Mouse (Mus musculus) thymus, adult 2 months (tissue): ENCODE measurements at regions not wholly inside any gene's neighbourhood (a gene's known extent, or its start where the extent isn't known, plus 50 kb on each side); places are given as distances from the start of the nearest gene placed in this dataset.

Source experiments
- CTCF ChIP-seq: fragments of 200-500 bp; IDR thresholded peaks from 2 replicates; pipeline ENCODE4 v1.5.1; 2012; ENCODE audit warnings: mild to moderate bottlenecking, control low read depth, low read length, moderate library complexity, borderline replicate concordance; ENCODE audit not compliant: control insufficient read depth, poor library complexity, insufficient read depth; ENCODE audit errors: extremely low read depth
- POLR2A ChIP-seq: fragments of 200-500 bp; IDR thresholded peaks from 2 replicates; pipeline ENCODE4 v1.6.1; 2012; ENCODE audit warnings: mild to moderate bottlenecking, low read length, control low read depth, moderate library complexity; ENCODE audit not compliant: control insufficient read depth, poor library complexity, insufficient read depth; ENCODE audit errors: extremely low read depth

DNA sequence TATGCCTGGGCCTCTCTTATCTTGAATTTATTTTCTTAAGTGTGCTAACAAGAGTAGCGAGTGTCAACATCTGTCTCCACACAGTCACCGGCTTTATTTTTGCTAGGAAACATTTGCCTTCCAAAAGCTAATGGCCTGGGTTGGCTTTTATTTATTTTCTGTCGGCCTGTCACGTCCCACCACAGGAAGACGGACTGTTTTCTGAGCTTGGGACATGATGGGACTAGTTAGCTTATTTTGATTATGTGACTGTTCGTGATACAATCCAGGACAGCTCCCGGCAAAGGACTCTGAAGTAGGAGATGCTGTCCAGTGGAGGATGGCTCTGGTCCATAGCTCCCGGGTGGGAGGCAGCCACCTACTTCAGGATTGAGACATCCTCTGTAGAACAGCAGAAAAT is 372.5 kb downstream of the Wdr11 start:
- TF ChIP-seq CTCF: no peak
- no peak for TF ChIP-seq POLR2A
